Mouse (Mus musculus): ENCODE measurements around the gene Gm28047. TPM values are rescaled to one million over a fixed set of nuclear protein-coding genes. Genes with fewer than 3 reads are reported as not detected.

Gene Gm28047
- polyA plus RNA-seq, 1 experiment from 2014 or later = not detected

- WGBS = 83% methylated on average over 1 of the region's 1 CpGs
- Histone ChIP-seq H3K27me3 (no peaks in the 10 kb centered on the region), H3K9me3 (replicated peaks) (no peaks in the 10 kb centered on the region), H3K36me3 (no peaks in the 10 kb centered on the region), H3K4me3 (replicated peaks) (no peak overlapping the region), H3K4me1 (no peaks in the 10 kb centered on the region), H3K27ac (no peak overlapping the region), H3K4me2 (no peak overlapping the region), H3K9ac (no peak overlapping the region)
- ATAC-seq (replicated peaks; ENCODE audit: low FRiP score) = no peak
These were observed 47.9 kb downstream of the Gm28047 start for GRCm38 (mm10) chr15:102576972-102577371.

GRCm38 (mm10) chr15:102572081-102572480, 52.8 kb downstream of the Gm28047 start:
- no peaks in the 10 kb centered on the region for H3K27me3 ChIP-seq
- H3K36me3 ChIP-seq = peaks cover 6% of the 10 kb centered on the region
- 35% methylated on average over 3 of the region's 3 CpGs for WGBS
- ATAC-seq (replicated peaks; ENCODE audit: low FRiP score) = no peak
- H3K4me2 ChIP-seq = no peak overlapping the region
- no peak overlapping the region for H3K9ac ChIP-seq
- no peak overlapping the region for H3K4me3 ChIP-seq (replicated peaks)
- no peaks in the 10 kb centered on the region for H3K4me1 ChIP-seq
- no peak overlapping the region for H3K27ac ChIP-seq
- H3K9me3 ChIP-seq (replicated peaks) = no peaks in the 10 kb centered on the region

- no peaks in the 10 kb centered on the region for H3K9me3 ChIP-seq (replicated peaks)
- no peak overlapping the region for H3K4me2 ChIP-seq
- H3K27ac ChIP-seq = no peak overlapping the region
- peaks cover 16% of the 10 kb centered on the region for H3K36me3 ChIP-seq
- 78% methylated on average over 2 of the region's 2 CpGs for WGBS
- no peak overlapping the region for H3K9ac ChIP-seq
- no peaks in the 10 kb centered on the region for H3K27me3 ChIP-seq
- no peak overlapping the region for H3K4me3 ChIP-seq (replicated peaks)
- H3K4me1 ChIP-seq = no peaks in the 10 kb centered on the region
- no peak for ATAC-seq (replicated peaks; ENCODE audit: low FRiP score)
These were observed 57.0 kb downstream of the Gm28047 start for GRCm38 (mm10) chr15:102567849-102568248.

- Histone ChIP-seq H3K36me3 (peaks cover 31% of the 10 kb centered on the region), H3K9ac (no peak overlapping the region), H3K27me3 (no peaks in the 10 kb centered on the region), H3K4me3 (replicated peaks) (no peak overlapping the region), H3K4me1 (no peaks in the 10 kb centered on the region), H3K9me3 (replicated peaks) (no peaks in the 10 kb centered on the region), H3K27ac (no peak overlapping the region), H3K4me2 (no peak overlapping the region)
- no peak for ATAC-seq (replicated peaks; ENCODE audit: low FRiP score)
- 70% methylated on average over 5 of the region's 5 CpGs for WGBS
These were observed 61.2 kb downstream of the Gm28047 start for GRCm38 (mm10) chr15:102563681-102564080.

- 92% methylated on average over 3 of the region's 3 CpGs for WGBS
- Histone ChIP-seq H3K9ac (no peak overlapping the region), H3K9me3 (replicated peaks) (no peaks in the 10 kb centered on the region), H3K27ac (no peak overlapping the region), H3K36me3 (peaks cover 31% of the 10 kb centered on the region), H3K4me3 (replicated peaks) (no peak overlapping the region), H3K27me3 (no peaks in the 10 kb centered on the region), H3K4me2 (no peak overlapping the region), H3K4me1 (no peaks in the 10 kb centered on the region)
- no peak for ATAC-seq (replicated peaks; ENCODE audit: low FRiP score)
These were observed 61.8 kb downstream of the Gm28047 start for GRCm38 (mm10) chr15:102563061-102563460.

- peaks cover 31% of the 10 kb centered on the region for H3K36me3 ChIP-seq
- H3K27ac ChIP-seq = no peak overlapping the region
- no peak overlapping the region for H3K4me2 ChIP-seq
- H3K9ac ChIP-seq = no peak overlapping the region
- H3K9me3 ChIP-seq (replicated peaks) = no peaks in the 10 kb centered on the region
- no peaks in the 10 kb centered on the region for H3K4me1 ChIP-seq
- no peaks in the 10 kb centered on the region for H3K27me3 ChIP-seq
- no peak overlapping the region for H3K4me3 ChIP-seq (replicated peaks)
- WGBS = 96% methylated on average over 1 of the region's 1 CpGs
- no peak for ATAC-seq (replicated peaks; ENCODE audit: low FRiP score)
These were observed 62.4 kb downstream of the Gm28047 start for GRCm38 (mm10) chr15:102562491-102562890.

- ATAC-seq (replicated peaks; ENCODE audit: low FRiP score) = no peak
- no peak overlapping the region for H3K4me2 ChIP-seq
- H3K27ac ChIP-seq = no peak overlapping the region
- H3K4me3 ChIP-seq (replicated peaks) = no peak overlapping the region
- peaks cover 64% of the 10 kb centered on the region for H3K36me3 ChIP-seq
- no peaks in the 10 kb centered on the region for H3K27me3 ChIP-seq
- no peaks in the 10 kb centered on the region for H3K4me1 ChIP-seq
- H3K9me3 ChIP-seq (replicated peaks) = no peaks in the 10 kb centered on the region
- H3K9ac ChIP-seq = no peak overlapping the region
These were observed 67.3 kb downstream of the Gm28047 start for GRCm38 (mm10) chr15:102557580-102557979.

- ATAC-seq (replicated peaks; ENCODE audit: low FRiP score) = no peak
- Histone ChIP-seq H3K9ac (no peak overlapping the region), H3K4me1 (no peaks in the 10 kb centered on the region), H3K4me2 (no peak overlapping the region), H3K36me3 (peaks cover 70% of the 10 kb centered on the region), H3K4me3 (replicated peaks) (no peak overlapping the region), H3K27ac (no peak overlapping the region), H3K9me3 (replicated peaks) (no peaks in the 10 kb centered on the region), H3K27me3 (no peaks in the 10 kb centered on the region)
- WGBS = 94% methylated on average over 1 of the region's 1 CpGs
These were observed 69.3 kb downstream of the Gm28047 start for GRCm38 (mm10) chr15:102555581-102555980.

- Histone ChIP-seq H3K27me3 (no peaks in the 10 kb centered on the region), H3K9ac (no peak overlapping the region), H3K36me3 (peaks cover 80% of the 10 kb centered on the region), H3K4me3 (replicated peaks) (no peak overlapping the region), H3K4me2 (no peak overlapping the region), H3K9me3 (replicated peaks) (no peaks in the 10 kb centered on the region), H3K4me1 (no peaks in the 10 kb centered on the region), H3K27ac (no peak overlapping the region)
- 94% methylated on average over 5 of the region's 5 CpGs for WGBS
- ATAC-seq (replicated peaks; ENCODE audit: low FRiP score) = no peak
These were observed 72.3 kb downstream of the Gm28047 start for GRCm38 (mm10) chr15:102552599-102552998.

GRCm38 (mm10) chr15:102547478-102547877, 77.4 kb downstream of the Gm28047 start:
- no peak overlapping the region for H3K4me2 ChIP-seq
- no peak for ATAC-seq (replicated peaks; ENCODE audit: low FRiP score)
- no peaks in the 10 kb centered on the region for H3K4me1 ChIP-seq
- no peak overlapping the region for H3K4me3 ChIP-seq (replicated peaks)
- H3K36me3 ChIP-seq = peaks cover 79% of the 10 kb centered on the region
- no peaks in the 10 kb centered on the region for H3K9me3 ChIP-seq (replicated peaks)
- no peak overlapping the region for H3K27ac ChIP-seq
- no peak overlapping the region for H3K9ac ChIP-seq
- H3K27me3 ChIP-seq = no peaks in the 10 kb centered on the region
- WGBS = 93% methylated on average over 3 of the region's 3 CpGs

GRCm38 (mm10) chr15:102546677-102547427, 78.0 kb downstream of the Gm28047 start:
- Histone ChIP-seq H3K36me3 (peaks cover 79% of the 10 kb centered on the region), H3K27me3 (no peaks in the 10 kb centered on the region), H3K9ac (no peak overlapping the region), H3K27ac (no peak overlapping the region), H3K4me2 (no peak overlapping the region), H3K9me3 (replicated peaks) (no peaks in the 10 kb centered on the region), H3K4me3 (replicated peaks) (no peak overlapping the region), H3K4me1 (no peaks in the 10 kb centered on the region)
- WGBS = 88% methylated on average over 3 of the region's 3 CpGs
- ATAC-seq (replicated peaks; ENCODE audit: low FRiP score) = no peak

- Histone ChIP-seq H3K27ac (no peak overlapping the region), H3K4me1 (no peaks in the 10 kb centered on the region), H3K4me3 (replicated peaks) (no peak overlapping the region), H3K36me3 (peaks cover 79% of the 10 kb centered on the region), H3K27me3 (no peaks in the 10 kb centered on the region), H3K9ac (no peak overlapping the region), H3K4me2 (no peak overlapping the region), H3K9me3 (replicated peaks) (no peaks in the 10 kb centered on the region)
- WGBS = 88% methylated on average over 3 of the region's 3 CpGs
- ATAC-seq (replicated peaks; ENCODE audit: low FRiP score) = no peak
These were observed 78.6 kb downstream of the Gm28047 start for GRCm38 (mm10) chr15:102546246-102546645.

- Histone ChIP-seq H3K4me3 (replicated peaks) (no peak overlapping the region), H3K9ac (no peak overlapping the region), H3K27ac (no peak overlapping the region), H3K4me2 (no peak overlapping the region), H3K4me1 (no peaks in the 10 kb centered on the region), H3K27me3 (no peaks in the 10 kb centered on the region), H3K9me3 (replicated peaks) (no peaks in the 10 kb centered on the region), H3K36me3 (peaks cover 85% of the 10 kb centered on the region)
- ATAC-seq (replicated peaks; ENCODE audit: low FRiP score) = no peak
- 90% methylated on average over 4 of the region's 4 CpGs for WGBS
These were observed 80.1 kb downstream of the Gm28047 start for GRCm38 (mm10) chr15:102544801-102545200.

Data from kidney, embryonic 15.5 days (tissue).